Mouse (Mus musculus): ENCODE results near the gene M1ap. TPM values are rescaled to one million over a fixed set of nuclear protein-coding genes. Genes with fewer than 3 reads are reported as not detected.

The M1ap gene
- 0.59 and 2.0 TPM in 2 replicates for polyA plus RNA-seq (2012; rRNA removed; ENCODE audit: low replicate concordance)

GRCm38 (mm10) chr6:82946651-82947050 lies at the start of gene M1ap:
Gene M1ap (plus strand): TSS chr6:82946902.

DNA sequence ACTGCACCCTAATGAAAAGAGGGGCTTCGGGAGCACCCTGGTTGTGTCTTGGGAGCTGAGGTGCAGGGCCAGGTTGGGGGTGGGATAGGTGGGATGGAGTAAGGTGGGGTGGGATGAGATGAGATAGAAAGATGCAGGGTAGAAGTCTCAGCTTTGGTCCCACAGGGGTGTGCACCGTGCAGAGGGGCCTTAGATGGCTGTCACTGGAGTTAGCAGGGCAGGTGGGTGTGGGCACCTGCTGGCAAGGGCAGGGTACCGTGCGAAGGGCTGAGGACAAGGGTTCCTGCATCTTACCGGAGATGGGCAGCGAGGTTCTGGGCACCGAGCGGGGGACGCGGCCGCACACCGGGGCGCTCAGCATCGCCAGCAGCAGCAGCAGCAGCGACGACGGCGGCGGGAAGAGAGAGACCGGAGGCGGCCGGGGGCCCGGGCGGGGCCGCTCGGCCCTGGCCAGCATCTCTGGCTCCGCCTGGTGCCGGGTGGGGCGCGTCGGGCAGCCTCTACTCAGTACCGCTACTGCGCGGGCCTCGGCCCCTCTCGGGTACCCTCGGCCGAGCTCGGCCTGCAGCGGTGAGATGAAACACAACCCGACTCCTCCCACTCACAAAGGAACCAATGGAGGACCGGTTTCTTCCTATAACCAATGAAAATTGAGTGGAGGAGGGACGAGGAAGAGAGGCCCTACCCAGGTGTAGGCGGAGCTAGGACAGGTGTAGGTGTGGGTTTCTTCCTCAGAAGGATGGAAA lies 7.4 kb upstream of the M1ap start, which contains the start of gene Sema4f:
Gene Sema4f, minus strand, starts transcription at position 603 of the 746 bp plus-strand sequence.

GRCm38 (mm10) chr6:83033249-83034185 lies 86.8 kb downstream of the M1ap start, which contains the start of the genes Dok1 and Loxl3:
Gene Dok1 (minus strand): TSS chr6:83033471.
Gene Loxl3 (plus strand): TSS chr6:83034173.

DNA sequence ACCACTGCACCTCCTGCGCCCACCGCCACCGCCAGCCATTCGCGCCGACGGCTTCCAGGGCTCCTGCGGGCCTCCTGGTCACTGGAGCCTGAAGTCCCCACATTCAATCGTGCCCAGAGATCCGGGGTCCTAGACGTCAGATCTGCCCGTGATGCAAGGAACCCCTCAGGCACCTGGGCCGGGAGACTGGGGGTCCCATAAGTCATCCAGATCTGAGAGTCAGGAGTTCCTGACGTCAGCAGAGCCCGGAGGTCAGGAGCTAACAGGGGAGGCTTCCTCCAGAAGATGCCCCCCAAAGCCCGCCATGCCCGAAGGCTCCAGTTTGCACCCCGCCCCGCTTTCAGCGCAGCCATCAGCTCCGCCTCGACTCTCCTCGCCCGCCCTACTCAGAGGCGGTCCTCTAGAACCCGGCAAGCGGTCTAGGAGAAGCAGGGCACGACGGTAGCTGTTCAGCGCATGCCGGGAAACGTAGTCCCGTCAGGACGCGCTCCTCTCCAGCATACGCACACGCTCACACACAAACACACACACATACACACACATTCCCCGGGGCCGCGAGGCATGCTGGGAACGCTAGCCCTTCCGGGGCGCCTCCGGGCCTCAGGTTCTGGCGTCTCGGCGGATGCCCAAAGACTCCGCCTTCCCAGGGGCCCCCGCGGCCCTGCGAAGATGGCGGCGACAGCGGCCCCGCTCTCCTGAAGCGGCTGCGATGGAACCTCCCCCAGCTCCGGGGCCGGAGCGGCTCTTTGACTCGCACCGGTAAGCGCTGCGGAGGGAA lies 107.6 kb downstream of the M1ap start, which contains the start of gene Aup1:
Gene Aup1, plus strand, starts transcription at position 448 of the 778 bp plus-strand sequence.

GRCm38 (mm10) chr6:83054871-83055431 lies 108.2 kb downstream of the M1ap start, which contains the start of gene Htra2:
Gene Htra2 (minus strand): TSS chr6:83055273.

DNA sequence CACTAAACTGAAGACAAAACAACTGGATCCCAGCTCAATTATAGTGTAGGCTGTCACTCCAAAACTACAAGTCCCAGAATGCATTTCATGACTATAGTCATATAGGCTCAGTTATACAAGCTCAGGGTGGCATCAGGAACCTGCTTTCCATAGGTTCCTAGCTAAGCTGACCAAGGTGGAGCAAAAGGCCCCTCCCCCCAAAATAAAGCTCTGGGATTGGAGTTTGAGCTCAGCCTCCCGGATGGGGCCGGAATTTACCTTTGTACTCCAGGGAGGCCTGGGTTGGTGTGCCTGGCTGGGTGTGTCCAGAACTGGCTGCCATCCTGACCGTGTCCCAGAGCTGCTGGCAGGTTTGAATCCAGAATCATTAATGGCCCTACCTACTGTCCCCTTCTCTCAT lies 111.1 kb downstream of the M1ap start, which contains the start of gene Dqx1:
Gene Dqx1, plus strand, starts transcription at position 55 of the 400 bp plus-strand sequence.

DNA sequence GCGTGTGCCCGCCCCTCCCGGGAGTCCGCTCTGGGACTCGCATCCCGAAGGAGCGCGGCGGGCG lies 123.4 kb downstream of the M1ap start, which contains the start of gene Tlx2:
Gene Tlx2, minus strand, starts transcription at position 47 of the 64 bp plus-strand sequence.

DNA sequence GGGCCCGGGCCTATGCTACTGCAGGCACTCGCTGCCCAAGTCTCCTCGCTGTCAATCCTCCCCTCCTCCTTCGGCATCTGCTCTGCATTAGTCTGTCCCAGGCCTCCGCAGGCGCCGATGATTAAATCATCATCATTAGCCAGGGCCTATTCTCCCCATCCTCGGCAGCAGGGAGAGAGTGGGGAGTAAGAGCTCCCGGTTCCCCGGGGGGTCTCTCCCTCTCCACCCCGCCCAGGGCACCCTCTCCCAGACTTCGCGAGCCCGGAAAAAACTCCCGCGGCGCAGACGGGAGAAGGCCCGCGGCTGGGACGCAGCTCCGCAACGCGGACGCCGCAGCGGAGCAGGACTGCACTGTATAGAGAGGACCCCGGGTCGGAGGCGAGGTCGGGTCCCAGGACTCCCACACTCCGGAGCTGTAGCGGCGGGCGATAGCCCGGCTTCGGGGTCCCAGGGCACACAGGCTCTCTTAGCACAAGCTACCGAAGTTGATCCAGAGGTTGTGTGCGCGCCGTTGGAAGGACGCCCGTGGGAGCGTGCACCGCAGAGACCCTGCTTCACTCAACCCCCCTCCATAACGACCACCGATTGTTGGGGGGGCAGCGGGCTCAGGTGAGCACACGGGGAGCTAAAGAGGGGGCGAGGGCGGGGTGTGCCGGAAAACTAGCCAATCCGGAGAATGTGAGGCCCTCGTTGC lies 131.1 kb downstream of the M1ap start, which contains the start of gene Pcgf1:
Gene Pcgf1, plus strand, starts transcription at position 240 of the 694 bp plus-strand sequence.

Other genes with a start within 250 kb of the M1ap start
- gene Pole4, start 241.5 kb upstream of the M1ap start, polyA plus RNA-seq (2012; rRNA removed; ENCODE audit: low replicate concordance), result 13.3 and 18.2 TPM in 2 replicates
- gene Hk2, start 172.4 kb upstream of the M1ap start, polyA plus RNA-seq (2012; rRNA removed; ENCODE audit: low replicate concordance), result 20.9 and 57.9 TPM in 2 replicates
- 2.1 and 4.5 TPM in 2 replicates for gene Sema4f, start 7.1 kb upstream of the M1ap start, polyA plus RNA-seq (2012; rRNA removed; ENCODE audit: low replicate concordance)
- gene Dok1, start 86.6 kb downstream of the M1ap start, polyA plus RNA-seq (2012; rRNA removed; ENCODE audit: low replicate concordance), result 8.9 and 18.2 TPM in 2 replicates
- gene Loxl3, start 87.3 kb downstream of the M1ap start, polyA plus RNA-seq (2012; rRNA removed; ENCODE audit: low replicate concordance), result 9.9 and 12.4 TPM in 2 replicates
- 469 and 806 TPM in 2 replicates for gene Aup1, start 107.6 kb downstream of the M1ap start, polyA plus RNA-seq (2012; rRNA removed; ENCODE audit: low replicate concordance)
- gene Htra2, start 108.4 kb downstream of the M1ap start, polyA plus RNA-seq (2012; rRNA removed; ENCODE audit: low replicate concordance), result 55.0 and 63.3 TPM in 2 replicates
- 2.9 and 4.2 TPM in 2 replicates for gene Dqx1, start 110.9 kb downstream of the M1ap start, polyA plus RNA-seq (2012; rRNA removed; ENCODE audit: low replicate concordance)
- gene Tlx2, start 123.4 kb downstream of the M1ap start, polyA plus RNA-seq (2012; rRNA removed; ENCODE audit: low replicate concordance), result 0.80 TPM in 1 of 2 replicates, not detected in the other
- gene Pcgf1, start 131.0 kb downstream of the M1ap start, polyA plus RNA-seq (2012; rRNA removed; ENCODE audit: low replicate concordance), result 13.3 and 20.8 TPM in 2 replicates
- gene Lbx2, start 139.5 kb downstream of the M1ap start, polyA plus RNA-seq (2012; rRNA removed; ENCODE audit: low replicate concordance), result 2.1 and 2.8 TPM in 2 replicates
- 7.9 and 17.1 TPM in 2 replicates for gene Ccdc142, start 154.7 kb downstream of the M1ap start, polyA plus RNA-seq (2012; rRNA removed; ENCODE audit: low replicate concordance)
- gene Gm42688, start 154.7 kb downstream of the M1ap start, polyA plus RNA-seq (2012; rRNA removed; ENCODE audit: low replicate concordance), result 4.1 and 5.1 TPM in 2 replicates
- gene Mrpl53, start 162.1 kb downstream of the M1ap start, polyA plus RNA-seq (2012; rRNA removed; ENCODE audit: low replicate concordance), result 53.5 and 79.1 TPM in 2 replicates
- gene Mogs, start 168.6 kb downstream of the M1ap start, polyA plus RNA-seq (2012; rRNA removed; ENCODE audit: low replicate concordance), result 55.4 and 72.6 TPM in 2 replicates
- 188 and 203 TPM in 2 replicates for gene Wbp1, start 174.7 kb downstream of the M1ap start, polyA plus RNA-seq (2012; rRNA removed; ENCODE audit: low replicate concordance)
- gene Ino80b, start 178.5 kb downstream of the M1ap start, polyA plus RNA-seq (2012; rRNA removed; ENCODE audit: low replicate concordance), result 15.1 and 82.3 TPM in 2 replicates
- 67.9 and 77.1 TPM in 2 replicates for gene Rtkn, start 188.6 kb downstream of the M1ap start, polyA plus RNA-seq (2012; rRNA removed; ENCODE audit: low replicate concordance)
- 2.2 and 2.8 TPM in 2 replicates for gene Wdr54, start 209.5 kb downstream of the M1ap start, polyA plus RNA-seq (2012; rRNA removed; ENCODE audit: low replicate concordance)
- 0.06 and 0.10 TPM in 2 replicates for gene 1700003E16Rik, start 209.5 kb downstream of the M1ap start, polyA plus RNA-seq (2012; rRNA removed; ENCODE audit: low replicate concordance)
- gene Dctn1, start 219.0 kb downstream of the M1ap start, polyA plus RNA-seq (2012; rRNA removed; ENCODE audit: low replicate concordance), result 128 and 171 TPM in 2 replicates